Mouse (Mus musculus): Measurements from ENCODE around the gene Swt1. TPM values are rescaled to one million over a fixed set of nuclear protein-coding genes. Genes with fewer than 3 reads are reported as not detected.

The Swt1 gene
- polyA plus RNA-seq, 1 experiment from 2014 or later = 42.7 TPM

DNA sequence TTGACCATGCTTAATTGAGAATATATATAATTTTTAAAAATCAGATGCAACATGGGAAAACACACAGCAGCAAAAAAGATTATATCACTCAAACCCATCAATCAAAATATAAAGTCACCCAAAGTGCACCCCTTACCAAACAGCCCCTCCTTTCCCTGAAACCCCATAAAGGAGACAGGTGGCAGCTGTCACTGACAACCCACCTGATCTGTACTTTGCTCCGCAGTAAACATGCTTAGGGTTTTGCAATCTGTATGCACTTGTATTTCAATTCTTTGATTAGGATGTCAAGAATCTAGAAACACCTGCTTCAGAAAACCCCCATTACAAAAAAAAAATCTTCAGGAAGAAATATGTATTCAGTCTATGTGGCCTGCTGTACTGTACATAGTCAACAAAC lies 102.9 kb downstream of the Swt1 start:
- peak; percentile 55 for DNase-seq (ENCODE audit: low spot score)

- no peak for DNase-seq (ENCODE audit: low spot score)
Measured at GRCm38 (mm10) chr1:151320408-151320807, 107.8 kb downstream of the Swt1 start.

GRCm38 (mm10) chr1:151319267-151319666 lies 109.0 kb downstream of the Swt1 start:
- DNase-seq (ENCODE audit: low spot score) = no peak

Small RNAs within 50 kb of the gene (microRNA-seq; reads per million reads assigned to microRNA genes)
- gene Mir7682 (ENCODE audit: borderline number of aligned reads) = not detected

Other genes with a start within 250 kb of the Swt1 start
- gene Gm47985, start 245.9 kb downstream of the Swt1 start, polyA plus RNA-seq (2015; fragmentation: Nextera tagmentation; extraction: Ambion mirVana) = not detected in 2 replicates
- gene Gm8947, start 236.1 kb downstream of the Swt1 start, polyA plus RNA-seq (2015; fragmentation: Nextera tagmentation; extraction: Ambion mirVana) = not detected in 2 replicates
- not detected in 2 replicates for gene Gm47995, start 230.0 kb downstream of the Swt1 start, polyA plus RNA-seq (2015; fragmentation: Nextera tagmentation; extraction: Ambion mirVana)
- gene 3110040M04Rik, start 224.3 kb downstream of the Swt1 start, polyA plus RNA-seq (2015; fragmentation: Nextera tagmentation; extraction: Ambion mirVana) = not detected in 2 replicates
- not detected in 2 replicates for gene Gm47996, start 218.3 kb downstream of the Swt1 start, polyA plus RNA-seq (2015; fragmentation: Nextera tagmentation; extraction: Ambion mirVana)
- 171 and 193 TPM in 2 replicates for gene Ivns1abp, start 84.0 kb downstream of the Swt1 start, polyA plus RNA-seq (2015; fragmentation: Nextera tagmentation; extraction: Ambion mirVana)
- gene Trmt1l, start 87 bp upstream of the Swt1 start, polyA plus RNA-seq (2015; fragmentation: Nextera tagmentation; extraction: Ambion mirVana) = 27.2 and 29.9 TPM in 2 replicates
- gene Rnf2, start 72.5 kb upstream of the Swt1 start, polyA plus RNA-seq (2015; fragmentation: Nextera tagmentation; extraction: Ambion mirVana) = 65.0 and 67.6 TPM in 2 replicates
- 10.9 and 12.6 TPM in 2 replicates for gene Fam129a, start 142.7 kb upstream of the Swt1 start, polyA plus RNA-seq (2015; fragmentation: Nextera tagmentation; extraction: Ambion mirVana)